Mouse (Mus musculus): ENCODE data around the gene Col27a1.

Col27a1 gene

GRCm38 (mm10) chr4:63256371-63256770 is 42.6 kb downstream of the Col27a1 start:
- intact Hi-C loops (cut with DNase I): no loop called here

- intact Hi-C loops (cut with DNase I): no loop called here
Measured at GRCm38 (mm10) chr4:63257346-63257745, 43.5 kb downstream of the Col27a1 start.

GRCm38 (mm10) chr4:63258096-63258495 is 44.3 kb downstream of the Col27a1 start:
- intact Hi-C loops (cut with DNase I): no loop called here

DNA sequence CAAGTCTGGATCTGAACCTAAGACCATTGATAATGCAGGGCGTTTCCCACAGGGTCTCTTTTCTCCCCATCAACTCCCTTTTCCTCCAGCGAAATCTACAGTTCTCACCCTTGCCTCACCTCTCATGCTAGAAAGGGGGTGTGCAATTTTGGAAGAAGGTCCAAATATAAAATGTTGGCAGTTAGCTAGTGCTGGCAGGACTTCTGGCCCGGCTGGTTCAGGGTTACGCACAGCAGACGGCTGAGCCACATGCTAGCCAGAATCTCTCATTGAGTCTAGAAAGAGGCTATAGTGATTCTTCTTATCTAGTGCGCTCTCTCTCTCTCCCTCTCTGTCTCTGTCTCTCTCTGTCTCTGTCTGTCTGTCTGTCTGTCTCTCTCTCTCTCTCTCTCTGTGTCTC is 45.3 kb downstream of the Col27a1 start:
- intact Hi-C loops (cut with DNase I): no loop called here

- intact Hi-C loops (cut with DNase I): loop anchor here (5.0 kb wide), 1 partner anchor 33 kb away; no protein-coding TSS in a partner anchor
Measured at GRCm38 (mm10) chr4:63260506-63260905, 46.7 kb downstream of the Col27a1 start.

DNA sequence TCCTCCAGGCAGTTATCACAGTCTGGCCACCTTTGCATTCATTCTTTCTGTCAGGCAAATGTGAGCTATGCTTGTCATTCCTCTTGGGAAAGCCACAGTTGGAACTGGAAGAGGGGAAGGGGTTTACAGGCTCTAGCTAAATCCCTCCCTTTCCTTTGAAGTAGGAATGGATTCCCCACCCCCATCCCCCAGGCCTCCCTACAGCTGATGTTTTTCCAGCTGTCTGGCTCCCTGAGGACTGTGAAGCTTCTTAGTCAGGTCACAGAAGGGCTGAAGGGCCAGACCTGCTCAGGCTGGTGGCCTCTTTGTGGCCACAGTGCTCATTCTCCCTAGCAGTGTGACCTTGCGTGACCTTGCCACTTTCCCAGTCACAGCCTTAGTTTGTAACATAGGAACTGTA is 49.1 kb downstream of the Col27a1 start:
- intact Hi-C loops (cut with DNase I): loop anchor here (5.0 kb wide), 1 partner anchor 36 kb away; no protein-coding TSS in a partner anchor

GRCm38 (mm10) chr4:63266276-63266675 is 52.5 kb downstream of the Col27a1 start:
- intact Hi-C loops (cut with DNase I): no loop called here

DNA sequence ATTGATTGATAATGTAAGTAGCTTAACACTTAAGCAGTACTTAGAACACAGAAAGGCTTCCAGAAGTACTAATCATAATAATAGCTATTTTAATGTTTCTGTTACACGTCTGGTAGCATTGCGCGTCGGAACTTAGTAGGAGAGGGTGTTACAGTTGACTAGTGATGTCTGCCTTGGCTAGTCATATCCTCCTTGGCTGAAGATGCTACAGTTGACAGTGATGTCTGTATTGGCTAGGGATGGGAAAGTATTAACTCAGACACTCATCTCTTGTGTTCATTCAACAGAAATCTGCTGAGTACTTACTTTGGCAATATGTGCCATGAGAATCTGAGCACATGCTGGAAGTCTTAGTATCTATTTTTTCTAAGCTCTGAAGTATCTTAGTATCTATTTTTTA is 53.3 kb downstream of the Col27a1 start:
- intact Hi-C loops (cut with DNase I): no loop called here

GRCm38 (mm10) chr4:63267586-63267985 is 53.8 kb downstream of the Col27a1 start:
- intact Hi-C loops (cut with DNase I): no loop called here

DNA sequence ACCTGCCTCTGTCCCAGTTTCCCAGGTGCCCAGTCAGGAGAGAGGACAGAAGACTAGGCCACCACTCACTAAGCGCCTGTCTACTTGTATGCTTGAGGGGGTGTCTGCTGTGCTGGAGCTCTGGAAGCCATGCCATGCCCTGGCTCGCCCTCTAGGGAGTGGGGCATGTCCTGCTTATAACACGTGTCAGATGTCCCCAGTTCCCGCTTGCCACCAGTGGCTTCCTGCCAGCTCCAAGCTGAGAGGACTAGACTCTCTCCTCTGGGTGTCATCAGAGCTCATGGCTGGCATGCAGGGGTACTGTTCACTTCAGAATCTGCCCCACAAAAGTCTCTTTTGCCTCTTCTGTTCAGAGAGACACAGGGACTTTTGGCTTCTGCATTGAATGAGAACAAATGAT is 55.0 kb downstream of the Col27a1 start:
- intact Hi-C loops (cut with DNase I): no loop called here

GRCm38 (mm10) chr4:63274516-63274915 is 60.7 kb downstream of the Col27a1 start:
- intact Hi-C loops (cut with DNase I): loop anchor here (5.0 kb wide), 1 partner anchor 57 kb away; no protein-coding TSS in a partner anchor

DNA sequence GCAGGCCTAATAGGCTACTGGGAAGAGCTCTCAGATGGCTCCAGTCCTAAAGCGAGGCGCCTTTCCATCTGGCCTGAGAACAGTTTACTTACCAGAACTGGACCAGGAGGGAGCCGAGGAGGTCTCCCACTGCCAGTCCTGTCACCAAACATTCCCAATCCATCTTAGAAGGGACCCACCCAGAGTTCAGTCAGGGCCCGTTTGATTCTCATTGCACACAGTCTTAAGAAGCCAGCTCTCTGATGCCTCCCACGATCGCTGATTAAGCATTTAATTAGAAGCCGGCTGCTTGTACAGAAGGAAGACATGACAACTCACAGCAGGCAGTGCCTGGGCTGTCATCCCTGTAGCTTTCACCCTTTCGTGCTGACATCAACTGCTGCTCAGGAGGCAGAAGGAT is 61.4 kb downstream of the Col27a1 start:
- intact Hi-C loops (cut with DNase I): no loop called here

DNA sequence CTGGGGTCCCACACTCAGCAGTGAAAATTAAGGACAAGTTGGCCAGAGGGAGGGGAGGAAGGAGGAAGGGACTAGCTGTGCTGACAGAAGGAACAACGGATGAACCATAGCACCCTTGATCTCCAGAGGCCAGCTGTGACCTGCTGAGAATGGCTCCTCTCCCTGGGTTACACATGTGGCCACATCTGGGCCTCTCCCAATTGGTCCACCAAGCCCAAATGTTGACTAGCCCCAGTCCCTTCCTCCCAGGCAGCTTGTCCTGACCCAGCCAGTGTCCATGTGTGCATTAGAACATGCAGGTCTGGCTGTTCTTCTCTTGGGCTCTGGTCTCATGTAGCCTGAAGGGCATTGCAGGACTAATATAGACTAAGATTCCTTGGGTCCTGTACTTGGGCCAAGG is 62.8 kb downstream of the Col27a1 start:
- intact Hi-C loops (cut with DNase I): no loop called here

- intact Hi-C loops (cut with DNase I): no loop called here
Measured at GRCm38 (mm10) chr4:63278821-63279220, 65.0 kb downstream of the Col27a1 start.

- intact Hi-C loops (cut with DNase I): no loop called here
Measured at GRCm38 (mm10) chr4:63281694-63282093, 67.9 kb downstream of the Col27a1 start.

GRCm38 (mm10) chr4:63283319-63283718 is 69.5 kb downstream of the Col27a1 start:
- intact Hi-C loops (cut with DNase I): no loop called here

DNA sequence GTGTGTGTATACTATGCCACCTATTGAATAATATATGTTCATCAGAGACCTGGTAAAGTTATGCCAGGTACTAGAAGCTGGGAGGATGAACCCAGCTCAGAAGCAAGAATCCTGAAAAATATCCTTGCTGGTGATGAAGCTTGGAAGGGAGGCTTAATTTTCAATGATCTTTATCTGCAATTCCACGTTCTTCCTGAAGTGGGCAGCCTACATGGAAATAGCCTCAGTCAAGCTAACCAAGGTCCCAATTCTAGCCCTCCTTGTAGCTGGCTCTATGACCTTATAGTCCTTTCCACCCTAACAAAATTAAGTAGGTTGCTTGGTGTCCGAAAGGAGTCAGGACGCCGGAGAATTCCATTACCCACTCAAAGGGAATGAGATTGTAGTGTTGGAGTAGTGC is 72.2 kb downstream of the Col27a1 start:
- intact Hi-C loops (cut with DNase I): no loop called here

DNA sequence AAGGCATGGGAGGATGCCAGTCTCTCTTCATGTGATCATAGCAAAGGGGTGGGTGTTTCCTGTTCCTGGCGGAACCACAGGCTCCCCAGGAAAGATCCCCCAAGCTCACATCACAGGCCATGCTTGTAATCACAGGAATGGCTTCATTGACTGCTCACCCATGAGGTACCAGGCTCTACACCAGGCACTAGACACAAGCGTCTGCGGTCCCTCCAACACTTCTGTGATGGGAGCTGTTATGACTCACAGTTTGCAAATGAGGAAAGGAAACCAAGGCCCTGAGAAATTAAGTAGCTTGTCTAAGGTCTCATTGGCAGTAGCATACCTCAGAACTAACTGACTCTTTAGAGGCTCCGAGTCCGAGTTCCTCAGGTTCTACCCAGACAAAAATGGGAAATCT is 74.7 kb downstream of the Col27a1 start:
- intact Hi-C loops (cut with DNase I): no loop called here

GRCm38 (mm10) chr4:63290081-63290480 is 76.3 kb downstream of the Col27a1 start:
- intact Hi-C loops (cut with DNase I): no loop called here

DNA sequence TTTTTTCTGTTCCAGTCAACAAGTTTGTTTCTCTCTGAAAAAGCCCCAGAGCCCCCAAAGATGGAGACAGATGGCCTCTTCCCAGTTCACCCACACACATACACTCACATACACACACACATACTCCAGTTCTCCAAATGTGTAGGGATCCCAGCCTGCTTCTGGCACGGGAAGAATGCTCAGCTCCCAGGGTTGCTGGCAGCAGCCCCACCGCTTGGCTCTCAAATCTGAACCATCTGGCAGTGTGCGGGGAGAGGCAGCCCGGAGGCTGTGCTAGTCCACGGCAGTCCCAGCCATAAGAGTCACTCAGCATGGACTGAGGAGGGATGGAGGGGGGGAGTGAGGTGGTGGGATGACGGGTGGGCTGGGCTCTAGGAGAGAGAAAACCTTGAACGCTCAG is 77.3 kb downstream of the Col27a1 start:
- intact Hi-C loops (cut with DNase I): no loop called here

DNA sequence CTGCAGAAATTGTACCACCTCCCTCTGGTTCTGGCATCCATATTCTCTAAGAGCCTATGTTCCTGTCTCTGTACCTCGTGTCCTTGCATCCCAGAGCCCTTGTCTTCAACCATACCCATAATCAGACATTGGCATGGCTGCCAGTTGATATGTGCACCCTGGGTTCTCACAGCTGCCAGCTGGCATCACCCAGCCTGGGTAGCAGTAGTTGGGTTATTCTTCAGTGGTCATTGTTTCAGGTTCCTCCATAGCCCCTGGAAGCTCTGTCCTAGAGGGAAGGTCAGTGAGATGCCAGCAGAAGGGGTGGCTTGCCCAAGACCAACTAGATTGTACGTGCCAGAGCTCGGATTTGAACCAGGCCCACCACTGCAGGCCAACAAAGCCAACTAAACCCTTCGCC is 77.9 kb downstream of the Col27a1 start:
- intact Hi-C loops (cut with DNase I): no loop called here

- intact Hi-C loops (cut with DNase I): no loop called here
Measured at GRCm38 (mm10) chr4:63295641-63296040, 81.8 kb downstream of the Col27a1 start.

DNA sequence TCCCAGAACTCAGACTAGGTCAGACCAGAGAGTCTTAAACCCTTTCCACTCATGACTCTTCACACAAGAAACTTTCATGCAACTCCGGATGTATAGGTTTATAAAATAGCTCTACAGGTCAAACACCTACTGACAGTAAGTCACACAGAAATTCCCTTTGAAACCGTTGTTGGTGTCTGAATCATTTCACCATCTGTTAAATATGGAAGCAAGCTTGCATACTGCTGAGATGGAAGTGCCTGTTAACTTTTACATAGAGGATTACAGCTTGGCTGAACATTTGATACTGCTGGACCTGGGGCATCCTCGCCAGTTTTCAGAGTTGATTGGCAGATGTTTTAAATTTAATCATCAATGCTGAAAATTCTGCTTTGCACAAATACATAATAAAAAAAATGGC is 82.5 kb downstream of the Col27a1 start:
- intact Hi-C loops (cut with DNase I): no loop called here

DNA sequence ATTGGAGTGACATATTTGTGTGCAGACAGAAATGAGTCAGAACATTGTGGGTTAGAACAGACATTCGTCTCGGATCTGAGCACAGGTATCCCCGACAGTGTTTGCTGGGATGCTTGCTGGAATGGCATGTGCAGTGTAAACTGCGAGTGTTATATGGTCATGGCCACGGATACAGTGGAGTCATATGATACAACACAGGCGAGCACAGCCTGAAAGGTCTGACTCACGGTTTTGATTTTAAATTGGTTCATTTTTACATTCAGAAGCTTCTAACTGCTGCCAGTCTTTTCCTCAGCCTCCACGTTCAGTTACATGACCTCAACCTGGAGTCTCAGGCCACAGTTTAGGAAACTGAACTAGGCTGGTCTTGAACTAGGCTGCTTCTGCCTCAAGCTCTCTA is 83.1 kb downstream of the Col27a1 start:
- intact Hi-C loops (cut with DNase I): no loop called here
